Mouse (Mus musculus) embryonic fibroblast, embryonic 13.5 days (primary cell): ENCODE data around the gene Gm45902.

Source experiments
- CTCF ChIP-seq: IDR thresholded peaks from 2 replicates; pipeline ENCODE4 v1.5.1; 2011; ENCODE audit warnings: mild to moderate bottlenecking, control low read depth, low read length, moderate library complexity, borderline replicate concordance; ENCODE audit not compliant: insufficient read depth
- POLR2A ChIP-seq: IDR thresholded peaks from 2 replicates; pipeline ENCODE4 v1.6.1; 2011; ENCODE audit warnings: low read depth, mild to moderate bottlenecking, control low read depth, low read length, moderate library complexity

DNA sequence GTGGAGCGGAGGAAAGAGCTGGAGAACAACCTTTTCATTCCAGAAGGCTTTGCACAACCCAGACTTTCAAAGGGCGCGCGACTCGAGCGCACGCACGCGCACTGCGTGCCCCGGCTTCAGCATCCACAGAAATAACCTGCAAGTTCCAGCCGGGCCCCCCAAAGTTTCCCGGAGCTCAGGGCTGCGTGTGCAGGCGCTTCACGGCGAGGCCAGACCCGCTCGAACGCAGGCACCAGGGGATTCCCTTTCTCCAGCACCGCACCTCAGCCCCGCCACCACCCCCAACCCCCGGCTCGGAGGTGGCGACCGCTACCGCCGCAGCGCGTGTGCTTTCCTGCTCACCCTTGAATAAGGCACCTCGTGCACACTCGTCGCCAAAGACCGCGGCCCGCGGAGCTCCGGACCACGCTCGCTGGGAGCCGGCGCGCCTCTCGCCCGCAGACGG, 38.2 kb downstream of the Gm45902 start:
- no peak for TF ChIP-seq CTCF
- TF ChIP-seq POLR2A = no peak
